Mouse (Mus musculus) hindbrain, embryonic 13.5 days (tissue): Measurements from ENCODE around the gene Eya3. TPM values are rescaled to one million over a fixed set of nuclear protein-coding genes. Genes with fewer than 3 reads are reported as not detected.
"Not testable (repeated sequence)": the region's sequence is repeated elsewhere in the genome, so short reads cannot be mapped to it uniquely, and the experiment has no call there.

Experiments used
- ATAC-seq: fragments of 200-750 bp; cut with Nextera tagmentation; 2 replicates; pipeline ENCODE4 v1.8.0; 2017; ENCODE audit warnings: moderate TSS enrichment; ENCODE audit not compliant: low FRiP score
- H3K27ac ChIP-seq: fragments of 300-500 bp; sonication (generic); 2 replicates; pipeline ENCODE4 v1.5.1; 2015; ENCODE audit warnings: inconsistent platforms, mild to moderate bottlenecking, moderate library complexity
- H3K27me3 ChIP-seq: fragments of 300-500 bp; sonication (generic); 2 replicates; pipeline ENCODE4 v1.6.1; 2015; ENCODE audit warnings: mild to moderate bottlenecking, inconsistent platforms
- H3K36me3 ChIP-seq: fragments of 300-500 bp; sonication (generic); 2 replicates; pipeline ENCODE4 v1.6.1; 2015; ENCODE audit warnings: mild to moderate bottlenecking, inconsistent platforms
- H3K4me1 ChIP-seq: fragments of 300-500 bp; sonication (generic); replicated peaks from 2 replicates; pipeline ENCODE4 v1.6.1; 2015; ENCODE audit warnings: inconsistent platforms
- H3K4me2 ChIP-seq: fragments of 300-500 bp; sonication (generic); 2 replicates; pipeline ENCODE4 v1.6.1; 2015; ENCODE audit warnings: inconsistent platforms, mild to moderate bottlenecking, moderate library complexity
- H3K4me3 ChIP-seq: fragments of 300-500 bp; sonication (generic); 2 replicates; pipeline ENCODE4 v1.5.1; 2015; ENCODE audit warnings: mild to moderate bottlenecking, inconsistent platforms
- H3K9ac ChIP-seq: fragments of 300-500 bp; sonication (generic); 2 replicates; pipeline ENCODE4 v1.6.1; 2015; ENCODE audit warnings: mild to moderate bottlenecking, inconsistent platforms
- H3K9me3 ChIP-seq: fragments of 300-500 bp; sonication (generic); 2 replicates; pipeline ENCODE4 v1.6.1; 2016; ENCODE audit warnings: inconsistent platforms
- WGBS: fragments of 180-500 bp; shearing (Covaris S2); methylation state at CpG from one replicate; pipeline ENCODE4 v1.1.7; 2015; 5-methylcytosine and 5-hydroxymethylcytosine counted together
- polyA plus RNA-seq: library from polyadenylated mRNA; unstranded; fragments of >200 nt; fragmentation: Nextera tagmentation; extraction: Ambion mirVana; gene quantifications from 2 replicates; pipeline ENCODE4 v1.2.1, GENCODE M21; 2015

Gene Eya3
- 17.0 and 17.1 TPM in 2 replicates for polyA plus RNA-seq

- under 1% methylated on average over 41 of the region's 41 CpGs for WGBS
- no peaks in the 10 kb centered on the region for H3K9me3 ChIP-seq
- H3K27me3 ChIP-seq, result no peaks in the 10 kb centered on the region
- H3K4me2 ChIP-seq, result peak within 1 kb of the TSS; percentile 97
- peak within 1 kb of the TSS; percentile 98 for H3K4me3 ChIP-seq
- no peaks in the 10 kb centered on the region; the same call in 1 of the 2 replicates for H3K36me3 ChIP-seq
- peaks cover 16% of the 10 kb centered on the region for H3K4me1 ChIP-seq
- peak within 1 kb of the TSS; percentile 95 for H3K9ac ChIP-seq
- peak within 1 kb of the TSS; percentile 91 for H3K27ac ChIP-seq
- peak; percentile 99 for ATAC-seq
Measured at GRCm38 (mm10) chr4:132638461-132639190, at the start of gene Eya3. Eya3 (plus strand) TSS chr4:132638987.

GRCm38 (mm10) chr4:132590642-132591041 is 48.1 kb upstream of the Eya3 start:
- Histone ChIP-seq H3K4me1 (no peaks in the 10 kb centered on the region), H3K36me3 (no peaks in the 10 kb centered on the region), H3K4me2 (no peak overlapping the region), H3K4me3 (no peak overlapping the region), H3K9me3 (no peaks in the 10 kb centered on the region), H3K27ac (no peak overlapping the region), H3K27me3 (no peaks in the 10 kb centered on the region), H3K9ac (no peak overlapping the region)
- no peak for ATAC-seq
- 81% methylated on average over 10 of the region's 10 CpGs for WGBS

DNA sequence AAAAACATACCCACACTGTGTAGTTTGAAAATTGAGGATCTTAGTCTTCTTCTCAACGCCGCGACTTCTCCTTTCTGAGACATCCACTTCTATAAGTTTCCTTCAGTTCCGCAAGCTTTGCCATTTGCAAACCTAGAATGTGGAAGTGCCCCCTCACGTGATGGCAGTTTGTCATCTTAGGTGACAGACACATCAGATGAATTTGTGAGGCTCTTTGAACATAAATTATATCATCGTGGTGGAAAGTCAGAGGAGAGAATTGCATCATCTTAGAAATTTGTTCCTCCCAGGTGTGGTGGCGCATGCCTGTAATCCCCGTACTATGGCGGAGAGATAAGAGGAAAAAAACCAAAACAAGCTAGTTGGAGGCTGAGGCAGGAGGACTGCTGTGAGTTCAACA is 45.8 kb upstream of the Eya3 start:
- no peak for ATAC-seq
- H3K27ac ChIP-seq, result no peak overlapping the region
- H3K4me2 ChIP-seq, result no peak overlapping the region
- H3K27me3 ChIP-seq, result no peaks in the 10 kb centered on the region
- 94% methylated on average over 9 of the region's 9 CpGs for WGBS
- H3K9ac ChIP-seq, result no peak overlapping the region
- H3K4me1 ChIP-seq, result no peaks in the 10 kb centered on the region
- H3K9me3 ChIP-seq, result no peaks in the 10 kb centered on the region
- H3K4me3 ChIP-seq, result no peak overlapping the region
- no peaks in the 10 kb centered on the region for H3K36me3 ChIP-seq

DNA sequence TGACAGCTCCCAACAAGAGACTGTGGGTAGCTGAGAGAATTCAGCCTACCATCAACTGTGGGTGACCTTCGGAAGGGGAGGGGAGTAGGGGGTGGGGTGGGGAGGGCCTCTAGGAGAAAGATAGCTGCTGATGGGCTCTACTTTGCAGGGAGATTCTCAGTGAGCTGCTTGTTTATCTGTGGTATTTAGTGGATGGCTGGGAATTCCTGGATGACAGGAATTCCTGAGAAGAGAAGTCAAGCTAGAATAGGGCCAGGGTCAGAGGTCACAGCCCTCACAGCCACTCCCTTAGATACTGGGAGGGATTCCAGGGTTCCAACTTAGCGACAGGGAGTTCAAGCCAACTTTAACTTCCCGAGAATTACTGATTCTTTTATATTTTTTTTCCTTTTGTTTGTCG is 44.6 kb upstream of the Eya3 start:
- no peaks in the 10 kb centered on the region for H3K9me3 ChIP-seq
- 28% methylated on average over 4 of the region's 4 CpGs for WGBS
- no peak for ATAC-seq

DNA sequence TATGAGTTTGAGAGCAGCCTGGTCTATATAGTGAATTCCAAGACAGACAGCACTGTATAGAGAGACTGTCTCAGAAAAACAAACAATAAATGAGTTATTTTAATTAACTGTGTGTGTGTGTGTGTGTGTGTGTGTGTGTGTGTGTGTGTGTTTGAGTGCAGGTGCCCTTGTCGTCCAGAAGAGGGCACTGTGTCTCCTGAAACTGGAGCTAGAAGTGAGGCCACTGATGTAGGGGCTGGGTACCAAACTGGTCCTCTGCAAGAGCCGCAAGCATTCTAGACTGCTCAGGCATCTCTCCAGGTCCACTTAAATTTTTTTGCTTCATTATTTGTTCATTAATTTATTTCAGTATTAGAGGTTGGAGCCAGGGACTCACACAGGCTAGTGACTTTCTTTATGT is 39.9 kb upstream of the Eya3 start:
- no peak overlapping the region for H3K4me2 ChIP-seq
- H3K4me1 ChIP-seq, result no peaks in the 10 kb centered on the region
- H3K9me3 ChIP-seq, result no peaks in the 10 kb centered on the region
- H3K4me3 ChIP-seq, result no peak overlapping the region
- H3K36me3 ChIP-seq, result no peaks in the 10 kb centered on the region
- no peaks in the 10 kb centered on the region for H3K27me3 ChIP-seq
- H3K27ac ChIP-seq, result no peak overlapping the region
- WGBS, result 92% methylated on average over 2 of the region's 2 CpGs
- no peak for ATAC-seq
- no peak overlapping the region for H3K9ac ChIP-seq

More for the DNA sequence above, 44.6 kb upstream of the Eya3 start:
- H3K27me3 ChIP-seq, result no peaks in the 10 kb centered on the region
- H3K4me3 ChIP-seq, result no peak overlapping the region
- H3K9ac ChIP-seq, result no peak overlapping the region
- H3K36me3 ChIP-seq, result no peaks in the 10 kb centered on the region
- H3K4me2 ChIP-seq, result no peak overlapping the region
- no peaks in the 10 kb centered on the region for H3K4me1 ChIP-seq
- H3K27ac ChIP-seq, result no peak overlapping the region

GRCm38 (mm10) chr4:132599764-132600163 is 39.0 kb upstream of the Eya3 start:
- Histone ChIP-seq H3K36me3 (no peaks in the 10 kb centered on the region), H3K4me2 (no peak overlapping the region), H3K9me3 (no peaks in the 10 kb centered on the region), H3K4me3 (no peak overlapping the region), H3K4me1 (no peaks in the 10 kb centered on the region), H3K27ac (no peak overlapping the region), H3K9ac (no peak overlapping the region), H3K27me3 (no peaks in the 10 kb centered on the region)
- no peak for ATAC-seq
- 90% methylated on average over 3 of the region's 3 CpGs for whole genome bisulfite sequencing

GRCm38 (mm10) chr4:132600465-132600864 is 38.3 kb upstream of the Eya3 start:
- Histone ChIP-seq H3K4me2 (no peak overlapping the region), H3K4me3 (no peak overlapping the region), H3K36me3 (no peaks in the 10 kb centered on the region), H3K27me3 (no peaks in the 10 kb centered on the region), H3K4me1 (no peaks in the 10 kb centered on the region), H3K27ac (no peak overlapping the region), H3K9ac (no peak overlapping the region), H3K9me3 (no peaks in the 10 kb centered on the region)
- ATAC-seq, result no peak
- WGBS, result 80% methylated on average over 6 of the region's 6 CpGs

GRCm38 (mm10) chr4:132601242-132601641 is 37.5 kb upstream of the Eya3 start:
- not testable (repeated sequence) for H3K4me2 ChIP-seq, H3K36me3 ChIP-seq, H3K27ac ChIP-seq, H3K4me1 ChIP-seq, H3K9me3 ChIP-seq, H3K27me3 ChIP-seq, ATAC-seq, H3K9ac ChIP-seq, H3K4me3 ChIP-seq
- 89% methylated on average over 4 of the region's 5 CpGs for WGBS

DNA sequence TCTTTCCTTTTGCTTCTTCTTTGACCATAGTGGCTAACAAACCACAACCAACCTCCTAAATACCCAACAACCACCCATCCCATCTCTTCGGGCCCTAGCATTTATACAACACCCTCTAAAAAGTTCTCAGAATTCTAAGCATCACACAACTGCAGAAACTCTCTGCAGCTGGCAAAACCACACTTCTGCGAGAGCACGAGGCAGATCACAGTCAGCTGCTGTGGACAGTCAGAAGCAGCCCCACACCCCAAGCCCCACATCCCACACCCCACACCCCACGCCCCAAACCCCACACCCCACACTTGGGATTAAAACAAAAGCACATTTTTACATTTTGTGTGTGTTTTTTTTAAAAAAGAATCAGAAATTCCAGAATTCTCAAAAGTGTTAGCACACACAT is 35.3 kb upstream of the Eya3 start:
- Histone ChIP-seq H3K27ac (no peak overlapping the region), H3K4me2 (no peak overlapping the region), H3K27me3 (no peaks in the 10 kb centered on the region), H3K4me1 (no peaks in the 10 kb centered on the region), H3K4me3 (no peak overlapping the region), H3K36me3 (no peaks in the 10 kb centered on the region), H3K9me3 (no peaks in the 10 kb centered on the region), H3K9ac (no peak overlapping the region)
- 94% methylated on average over 4 of the region's 4 CpGs for WGBS
- ATAC-seq, result no peak

- Histone ChIP-seq H3K4me3 (no peak overlapping the region), H3K27ac (no peak overlapping the region), H3K9ac (no peak overlapping the region), H3K36me3 (no peaks in the 10 kb centered on the region), H3K4me2 (no peak overlapping the region), H3K9me3 (no peaks in the 10 kb centered on the region), H3K4me1 (no peaks in the 10 kb centered on the region), H3K27me3 (no peaks in the 10 kb centered on the region)
- WGBS, result 81% methylated on average over 5 of the region's 5 CpGs
- no peak for ATAC-seq
Measured at GRCm38 (mm10) chr4:132605816-132606215, 33.0 kb upstream of the Eya3 start.

DNA sequence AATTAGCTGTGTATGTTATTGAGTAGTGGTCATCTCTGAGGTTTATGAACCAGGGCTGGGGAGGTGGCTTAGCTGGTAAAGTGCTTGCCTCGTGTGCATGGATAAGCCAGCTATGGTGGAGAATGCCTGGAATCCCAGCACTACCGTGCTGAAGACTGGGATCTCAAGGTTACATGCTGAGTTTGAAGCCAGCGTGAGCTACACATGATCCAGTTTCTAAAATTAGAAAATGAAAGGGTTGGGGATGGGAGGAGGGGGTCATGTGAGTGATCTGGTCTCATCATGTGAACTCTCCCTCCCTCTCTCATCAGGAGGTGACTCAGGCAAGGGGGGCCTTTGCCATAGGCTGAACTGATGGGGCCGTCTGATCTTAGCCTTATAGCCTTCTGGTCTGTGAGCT is 30.6 kb upstream of the Eya3 start:
- WGBS, result 57% methylated on average over 4 of the region's 4 CpGs

DNA sequence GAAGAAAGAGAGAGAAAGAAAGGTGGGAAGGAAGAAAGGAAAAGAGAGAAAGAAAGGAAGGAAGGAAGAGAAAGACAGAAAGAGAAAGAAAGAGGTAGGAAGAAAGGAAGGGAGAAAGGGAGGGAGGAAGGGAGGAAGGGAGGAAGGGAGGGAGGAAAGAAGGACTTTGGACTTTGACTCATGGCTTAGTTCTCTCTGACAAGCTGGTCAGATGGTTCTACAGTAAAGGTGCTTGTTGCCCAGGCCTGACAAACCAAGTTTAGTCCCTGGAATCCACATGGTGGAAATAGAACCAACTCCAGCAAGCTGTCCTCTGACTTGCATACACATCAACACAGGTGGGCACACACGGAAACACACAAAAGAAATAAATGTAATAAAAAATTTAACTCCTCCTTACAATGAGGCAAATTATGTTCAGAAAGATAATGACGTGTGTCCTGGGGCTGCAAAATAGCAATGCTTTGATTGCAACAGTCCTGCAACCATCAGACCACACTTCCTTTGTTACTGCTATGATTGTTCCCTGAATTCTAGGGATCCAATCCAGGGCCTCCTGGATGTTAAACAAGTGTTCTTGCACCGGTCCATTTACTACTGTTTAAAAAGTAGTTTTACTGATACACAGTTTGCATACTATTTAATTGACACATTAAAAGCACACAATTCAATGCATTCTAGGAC is 28.3 kb upstream of the Eya3 start:
- Histone ChIP-seq H3K4me3 (no peak overlapping the region), H3K36me3 (no peaks in the 10 kb centered on the region), H3K9me3 (no peaks in the 10 kb centered on the region), H3K9ac (no peak overlapping the region), H3K4me1 (no peaks in the 10 kb centered on the region), H3K27ac (no peak overlapping the region), H3K27me3 (no peaks in the 10 kb centered on the region), H3K4me2 (no peak overlapping the region)
- no peak for ATAC-seq
- WGBS, result 87% methylated on average over 3 of the region's 3 CpGs

More for the DNA sequence above, 30.6 kb upstream of the Eya3 start:
- Histone ChIP-seq H3K27me3 (no peaks in the 10 kb centered on the region), H3K36me3 (no peaks in the 10 kb centered on the region), H3K4me1 (no peaks in the 10 kb centered on the region), H3K9me3 (no peaks in the 10 kb centered on the region), H3K4me3 (no peak overlapping the region), H3K4me2 (no peak overlapping the region), H3K27ac (no peak overlapping the region), H3K9ac (no peak overlapping the region)
- no peak for ATAC-seq

DNA sequence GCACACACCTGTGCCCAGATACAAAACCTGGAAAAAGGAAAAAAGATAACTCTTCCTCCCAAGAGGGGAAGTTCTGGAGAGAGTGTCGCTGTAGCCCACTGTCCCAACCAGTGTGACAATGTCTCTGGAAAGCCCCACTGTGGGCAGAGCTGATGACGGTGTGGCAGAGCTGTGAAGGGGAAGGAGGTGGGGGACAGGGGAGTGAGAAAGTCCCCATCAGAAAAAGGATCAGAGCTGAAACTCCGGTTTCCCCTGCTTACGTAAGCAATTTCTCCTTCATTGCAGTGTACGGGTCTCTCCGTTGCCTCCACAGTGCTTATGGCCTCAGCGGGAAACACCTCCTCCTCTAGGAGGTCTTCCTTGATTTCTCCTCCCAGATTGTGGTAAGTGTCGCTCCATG is 27.5 kb upstream of the Eya3 start:
- ATAC-seq, result no peak
- WGBS, result 87% methylated on average over 8 of the region's 8 CpGs
- H3K36me3 ChIP-seq, result no peaks in the 10 kb centered on the region

More for the DNA sequence above, 27.5 kb upstream of the Eya3 start:
- Histone ChIP-seq H3K9me3 (no peaks in the 10 kb centered on the region), H3K27me3 (no peaks in the 10 kb centered on the region), H3K4me1 (no peaks in the 10 kb centered on the region), H3K4me2 (no peak overlapping the region), H3K27ac (no peak overlapping the region), H3K9ac (no peak overlapping the region), H3K4me3 (no peak overlapping the region)
